Mouse (Mus musculus): ENCODE measurements at regions not wholly inside any gene's neighbourhood (a gene's known extent, or its start where the extent isn't known, plus 50 kb on each side); places are given as distances from the start of the nearest gene placed in this dataset.
"Not testable (repeated sequence)": the region's sequence is repeated elsewhere in the genome, so short reads cannot be mapped to it uniquely, and the experiment has no call there.

DNA sequence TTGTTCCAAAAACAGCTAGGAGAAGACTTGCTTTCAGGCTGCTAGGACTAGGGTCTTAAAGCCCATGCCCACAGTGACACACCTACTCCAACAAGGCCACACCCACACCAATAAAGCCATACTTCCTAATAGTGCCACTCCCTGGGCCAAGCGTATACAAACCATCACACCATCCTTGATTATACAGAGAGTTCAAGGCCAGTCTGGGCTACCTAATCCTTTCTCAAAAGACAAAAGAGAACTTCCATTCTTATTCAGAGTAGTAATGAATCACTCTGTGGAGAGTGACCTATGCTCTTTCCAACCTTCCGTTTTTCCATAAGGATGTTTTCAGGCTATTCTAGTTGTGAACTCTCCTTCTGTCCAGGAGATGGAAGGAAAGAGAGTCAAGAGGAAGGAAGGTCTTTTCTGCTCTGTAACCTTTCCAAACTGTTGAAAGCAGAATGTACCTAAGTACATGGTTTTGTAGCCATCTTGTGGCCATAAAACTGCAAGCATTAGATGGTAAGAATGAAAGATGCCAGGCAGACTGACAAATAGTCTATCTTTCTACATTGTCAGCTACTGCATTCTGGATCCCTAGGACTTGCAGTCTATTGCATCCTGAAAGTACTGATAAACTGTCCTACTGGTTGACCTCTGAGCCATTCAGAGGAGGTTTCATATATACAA lies 145.8 kb upstream of the Mon1b start:
- no peak for DNase-seq

DNA sequence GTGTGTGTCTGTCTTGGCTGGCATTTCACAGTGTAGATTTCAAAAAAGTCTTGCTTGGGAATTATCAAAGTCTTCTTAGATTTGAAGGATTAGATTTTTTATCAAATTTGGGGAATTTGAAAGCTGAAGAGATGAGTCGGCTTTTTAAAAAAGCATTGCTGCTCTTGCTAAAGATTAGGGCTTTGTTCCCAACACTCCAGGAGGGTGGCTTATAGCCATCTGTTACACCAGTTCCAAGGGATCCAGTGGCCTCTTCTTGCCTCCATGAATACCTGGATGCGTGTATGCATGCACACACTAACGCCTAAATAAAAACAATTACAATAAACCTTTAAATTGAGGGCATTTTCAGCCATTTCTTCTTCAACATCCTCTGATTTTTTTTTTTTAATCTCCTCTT lies 144.5 kb upstream of the Mon1b start:
- DNase-seq = no peak

- peak in 1 of 2 experiments; percentile 2 for DNase-seq
Measured at GRCm38 (mm10) chr8:113496896-113497295, 138.5 kb upstream of the Mon1b start.

GRCm38 (mm10) chr8:113502671-113503070 lies 132.7 kb upstream of the Mon1b start:
- no peak for DNase-seq

DNA sequence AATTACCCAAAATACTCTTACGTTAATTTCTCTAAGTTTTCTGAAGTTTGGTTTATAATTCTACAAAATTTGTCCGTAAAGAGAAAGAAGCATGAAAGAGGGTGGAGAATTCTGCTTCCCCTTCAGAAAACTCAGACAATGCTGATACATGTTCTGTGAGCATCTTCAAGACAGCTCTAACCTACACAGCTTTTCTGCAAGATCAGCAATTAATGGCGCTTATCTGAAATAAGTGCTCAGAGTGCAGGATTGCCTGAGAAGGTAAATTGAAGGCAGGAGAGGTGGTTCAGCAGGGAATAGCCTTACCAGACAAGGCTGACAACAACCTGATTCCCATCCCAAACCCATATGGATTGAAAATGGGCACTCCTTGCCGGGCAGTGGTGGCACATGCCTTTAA lies 122.5 kb upstream of the Mon1b start:
- no peak for DNase-seq

GRCm38 (mm10) chr8:113513886-113514730 lies 121.3 kb upstream of the Mon1b start:
- no peak for DNase-seq

- DNase-seq = not testable (repeated sequence)
Measured at GRCm38 (mm10) chr8:113514731-113515375, 120.5 kb upstream of the Mon1b start.

DNA sequence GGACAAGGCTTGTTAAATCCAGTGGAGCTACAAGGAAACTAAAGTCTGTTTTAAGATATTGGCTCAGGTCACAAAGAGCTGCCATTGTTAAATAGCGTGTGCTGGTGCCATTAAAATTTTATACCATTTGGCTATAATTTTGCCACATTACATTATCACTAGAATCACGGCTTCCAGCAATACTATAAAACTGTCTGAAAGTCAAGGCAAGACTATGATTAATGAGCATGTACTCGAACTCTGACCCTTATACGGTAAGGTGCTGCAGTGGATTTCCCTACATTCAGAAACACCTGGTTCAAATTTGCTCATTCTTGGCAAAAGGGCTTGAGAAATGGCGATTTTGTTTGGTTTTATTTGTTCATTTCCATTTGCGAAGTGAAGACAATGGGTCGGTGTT lies 119.2 kb upstream of the Mon1b start:
- DNase-seq = no peak

GRCm38 (mm10) chr8:113517912-113518311 lies 117.5 kb upstream of the Mon1b start:
- DNase-seq = no peak

GRCm38 (mm10) chr8:113523561-113523960 lies 111.8 kb upstream of the Mon1b start:
- DNase-seq = no peak

DNA sequence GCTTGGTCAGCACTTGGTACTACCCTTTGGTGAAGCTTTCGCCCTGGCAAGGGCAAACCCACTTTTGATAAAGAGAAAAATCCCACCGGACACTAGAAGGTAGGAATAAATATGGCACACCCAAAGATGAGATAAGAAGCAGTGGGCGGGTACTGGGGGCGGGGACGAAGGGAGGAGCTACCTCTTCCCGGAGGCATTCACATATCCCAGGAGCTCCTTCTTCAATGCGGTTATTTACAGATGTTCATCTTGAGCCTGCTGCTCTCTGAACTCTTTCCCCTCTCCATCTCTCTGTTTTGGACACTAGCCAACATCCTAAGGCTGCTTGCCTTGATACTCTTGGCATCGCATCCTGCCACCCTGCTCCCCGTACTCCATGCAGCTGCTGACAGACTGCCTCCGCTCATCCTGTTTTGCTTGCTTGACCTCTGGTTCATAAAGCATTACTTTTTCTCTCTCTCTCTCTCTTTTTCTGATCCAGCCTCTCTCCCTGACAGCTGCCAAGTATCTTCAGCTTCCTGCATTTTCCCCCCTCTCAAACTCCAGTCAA lies 104.2 kb upstream of the Mon1b start:
- DNase-seq = no peak

- DNase-seq = no peak
Measured at GRCm38 (mm10) chr8:113532881-113533280, 102.5 kb upstream of the Mon1b start.

DNA sequence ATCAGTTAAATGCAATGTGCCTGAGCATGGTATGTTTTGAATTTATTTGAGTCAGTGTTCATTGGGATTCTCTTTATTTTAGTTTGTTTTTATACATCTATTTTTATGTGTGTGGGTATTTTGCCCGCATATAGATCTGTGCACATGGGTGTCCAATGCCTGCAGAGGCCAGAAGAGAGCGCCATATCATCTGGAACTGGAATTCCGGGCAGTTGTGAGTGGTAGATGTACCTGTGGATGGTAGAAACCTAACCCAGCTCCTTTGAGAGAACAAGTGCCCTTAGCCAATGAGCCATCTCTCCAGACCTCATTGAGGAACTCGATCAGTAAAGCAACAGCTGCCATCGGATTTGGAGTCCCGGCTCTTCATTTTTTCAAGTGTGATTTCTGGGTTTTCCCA lies 94.0 kb upstream of the Mon1b start:
- no peak for DNase-seq

- no peak for DNase-seq
Measured at GRCm38 (mm10) chr8:113542082-113542481, 93.3 kb upstream of the Mon1b start.

GRCm38 (mm10) chr8:113542713-113543112 lies 92.7 kb upstream of the Mon1b start:
- no peak for DNase-seq

GRCm38 (mm10) chr8:113549200-113549599 lies 86.2 kb upstream of the Mon1b start:
- DNase-seq = no peak

DNA sequence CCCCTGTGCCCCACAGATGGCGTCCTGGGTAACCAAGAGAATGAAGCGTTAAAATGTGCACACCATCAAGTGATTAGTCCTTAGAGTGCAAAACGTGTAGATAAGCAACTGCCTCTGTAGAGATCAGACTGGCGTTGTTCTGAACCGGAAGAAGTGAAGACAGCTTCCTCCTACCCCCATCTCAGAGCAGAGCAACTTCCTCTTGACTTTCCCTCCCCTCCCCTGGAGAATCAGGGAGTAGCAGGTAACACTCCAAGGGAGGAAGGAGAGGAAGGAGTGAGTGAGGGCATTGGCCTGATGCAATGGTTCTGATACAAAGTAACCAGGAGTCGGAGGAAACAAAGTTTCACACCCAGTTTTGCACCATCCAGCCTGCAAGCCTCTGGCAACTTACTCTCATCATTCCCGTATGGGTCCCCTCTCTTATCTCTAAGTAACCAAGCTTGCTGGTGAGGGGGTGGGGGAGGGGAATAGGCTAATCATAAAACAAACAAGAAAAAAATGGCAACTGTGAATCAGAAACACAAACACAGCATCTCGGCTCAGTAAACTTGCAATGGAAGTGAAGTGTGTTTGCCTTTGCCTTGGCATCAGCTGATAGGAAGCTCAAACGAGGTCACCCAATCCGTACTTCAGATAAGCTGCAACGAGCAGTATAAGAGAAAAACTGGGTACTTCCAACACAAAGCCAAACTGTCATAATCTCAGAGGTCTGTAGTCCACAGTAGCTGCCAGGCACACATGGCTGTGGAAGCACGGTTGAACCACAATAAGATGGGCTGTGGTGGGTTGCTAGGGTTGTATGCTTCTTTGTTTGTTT lies 83.7 kb upstream of the Mon1b start:
- DNase-seq = peak; percentile 7 to 19

- DNase-seq = no peak
Measured at GRCm38 (mm10) chr8:113552826-113553225, 82.6 kb upstream of the Mon1b start.

DNA sequence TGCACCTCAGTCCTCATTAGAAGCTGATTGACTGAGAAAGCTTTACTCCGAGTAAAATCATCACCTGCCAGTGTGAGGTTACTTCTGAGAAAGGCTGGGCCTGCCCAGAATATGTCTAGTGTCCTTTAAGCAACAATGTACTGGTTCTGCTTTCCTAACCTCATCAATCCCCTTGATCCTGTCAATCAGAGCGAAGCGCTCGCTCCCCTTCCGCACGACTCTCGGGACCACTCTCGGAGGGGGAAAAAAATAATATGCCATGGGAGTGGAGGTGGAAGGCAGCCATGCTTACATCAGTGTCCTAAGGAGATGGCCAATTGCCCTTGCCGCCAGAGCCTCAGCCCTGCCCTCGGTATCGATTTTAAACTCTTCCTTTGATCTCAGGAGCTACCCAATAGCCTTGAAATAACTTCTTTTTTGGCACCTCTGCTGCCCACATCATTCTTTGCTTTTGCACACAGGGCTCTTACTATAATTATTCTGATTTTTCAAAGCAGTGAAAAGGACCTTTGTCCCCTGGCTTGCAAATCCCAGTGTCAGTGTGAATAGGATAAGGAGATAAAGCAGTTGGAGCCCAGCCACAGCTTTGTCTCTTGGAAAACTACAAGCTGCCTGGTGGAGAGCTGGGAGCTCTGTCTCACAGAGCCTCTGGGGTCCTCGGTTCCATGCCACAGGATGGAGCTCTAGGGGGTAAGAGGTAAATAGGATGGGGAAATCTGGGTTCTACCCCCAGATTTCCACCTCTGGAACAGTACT lies 80.5 kb upstream of the Mon1b start:
- no peak for DNase-seq

- DNase-seq = no peak
Measured at GRCm38 (mm10) chr8:113556994-113557393, 78.4 kb upstream of the Mon1b start.

GRCm38 (mm10) chr8:113581098-113581497 lies 54.3 kb upstream of the Mon1b start:
- DNase-seq = peak in 1 of 2 experiments; percentile 21

GRCm38 (mm10) chr8:113581704-113582103 lies 53.7 kb upstream of the Mon1b start:
- DNase-seq = no peak
